ENCODE assay signal across 10 mouse cellular contexts in genomic region chr11:44229996-44230395, GRCm38 (mm10).
DNase-seq lines count a peak whose midpoint lies in the region; ATAC-seq and TF ChIP-seq lines count a peak whose summit lies in the region.
"Had no signal": no experiment of that assay in that cellular context is flagged by ENCODE, and none has a peak within 500 bp of the region (broad histone marks: within the 10 kb centered on the region; RNA-seq: fewer than 3 reads in every experiment).

No protein-coding gene starts in this region.

- TF ChIP-seq CTCF in hindbrain, postnatal 0 days (IDR thresholded peaks at IDR 0.05; ENCODE audit: low read depth), result no peak
- TF ChIP-seq CTCF in gastrocnemius, adult 2 months (IDR thresholded peaks at IDR 0.05), result no peak

- H3K9me3 ChIP-seq in hindbrain, postnatal 0 days (ENCODE audit: low read length), result no peaks in the 10 kb centered on the region
- no peaks in the 10 kb centered on the region for H3K9me3 ChIP-seq in hindbrain, embryonic 11.5 days (ENCODE audit: control insufficient read depth, low read length)
- H3K9me3 ChIP-seq: G1E; hindbrain, embryonic 10.5 days; lung, embryonic 15.5 days had no signal

- H3K27ac ChIP-seq in hindbrain, postnatal 0 days, result no peak overlapping the region
- H3K27ac ChIP-seq in hindbrain, embryonic 11.5 days (ENCODE audit: low read depth, low read length), result no peak overlapping the region
- H3K27ac ChIP-seq in gastrocnemius, adult 2 months, result no peak overlapping the region
- H3K27ac ChIP-seq: hindbrain, embryonic 10.5 days; lung, embryonic 15.5 days had no signal

- intact Hi-C loops in gastrocnemius, adult 2 months (cut with DNase I), result no loop called here

- 71% methylated on average over 5 of the region's 5 CpGs for WGBS in hindbrain, postnatal 0 days
- 90% methylated on average over 5 of the region's 5 CpGs for whole genome bisulfite sequencing in hindbrain, embryonic 11.5 days

- DNase-seq in hindbrain, postnatal 0 days (ENCODE audit: low spot score), result peak; percentile 39
- DNase-seq in hindbrain, embryonic 11.5 days (ENCODE audit: low spot score), result no peak
- DNase-seq in gastrocnemius, adult 2 months, result peak; percentile 56
- peak; percentile 21 to 41 for DNase-seq in layer of hippocampus, adult 8-10 months (ENCODE audit: low spot score in 2 of 2)
- peak; percentile 46 for DNase-seq in right cerebral cortex, postnatal 10 days (ENCODE audit: low spot score in 2 of 2)
- DNase-seq in yolk sac, embryonic 10.5 days (ENCODE audit: low spot score), result no peak
- no peak for DNase-seq in ovary, adult 18-20 months (ENCODE audit: low spot score)

- ATAC-seq in hindbrain, postnatal 0 days, result no peak
- ATAC-seq in hindbrain, embryonic 11.5 days (ENCODE audit: low FRiP score), result no peak

- no peak overlapping the region for H3K4me3 ChIP-seq in hindbrain, postnatal 0 days (ENCODE audit: low read length)
- H3K4me3 ChIP-seq in hindbrain, embryonic 11.5 days (ENCODE audit: low read depth, low read length), result no peak overlapping the region
- no peak overlapping the region for H3K4me3 ChIP-seq in gastrocnemius, adult 2 months
- H3K4me3 ChIP-seq: hindbrain, embryonic 10.5 days; lung, embryonic 15.5 days had no signal

- no peaks in the 10 kb centered on the region for H3K27me3 ChIP-seq in hindbrain, postnatal 0 days (ENCODE audit: insufficient read depth, low read length)
- no peaks in the 10 kb centered on the region for H3K27me3 ChIP-seq in hindbrain, embryonic 11.5 days (ENCODE audit: control insufficient read depth, insufficient read depth, low read length)
- H3K27me3 ChIP-seq: lung, embryonic 15.5 days had no signal

- no peaks in the 10 kb centered on the region for H3K4me1 ChIP-seq in hindbrain, postnatal 0 days (ENCODE audit: insufficient read depth, low read length)
- no peaks in the 10 kb centered on the region for H3K4me1 ChIP-seq in hindbrain, embryonic 11.5 days (replicated peaks; ENCODE audit: control insufficient read depth, insufficient read depth, low read length)
- H3K4me1 ChIP-seq: hindbrain, embryonic 10.5 days; lung, embryonic 15.5 days had no signal

- H3K36me3 ChIP-seq in hindbrain, postnatal 0 days (ENCODE audit: insufficient read depth, low read length), result no peaks in the 10 kb centered on the region
- no peaks in the 10 kb centered on the region for H3K36me3 ChIP-seq in hindbrain, embryonic 11.5 days (ENCODE audit: control insufficient read depth, insufficient read depth, low read length)
- H3K36me3 ChIP-seq: G1E; hindbrain, embryonic 10.5 days; lung, embryonic 15.5 days had no signal

- H3K9ac ChIP-seq in hindbrain, postnatal 0 days (replicated peaks; ENCODE audit: low read length), result no peak overlapping the region
- H3K9ac ChIP-seq in hindbrain, embryonic 11.5 days (ENCODE audit: low read depth, low read length), result no peak overlapping the region
- H3K9ac ChIP-seq: lung, embryonic 15.5 days had no signal

- no peak overlapping the region for H3K4me2 ChIP-seq in hindbrain, postnatal 0 days (ENCODE audit: low read depth, low read length)
- no peak overlapping the region for H3K4me2 ChIP-seq in hindbrain, embryonic 11.5 days (replicated peaks; ENCODE audit: low read depth, low read length)
- H3K4me2 ChIP-seq: lung, embryonic 15.5 days had no signal

Comparison
In these comparisons a context has a peak if more than half of its experiments do, and no peak if none do; other contexts are left out.
1. DNase-seq: peak in hindbrain, postnatal 0 days (single experiment), gastrocnemius, adult 2 months (single experiment), layer of hippocampus, adult 8-10 months (2 of 2) and right cerebral cortex, postnatal 10 days (2 of 2); none in hindbrain, embryonic 11.5 days (single experiment), yolk sac, embryonic 10.5 days (single experiment) and ovary, adult 18-20 months (single experiment).